Mouse (Mus musculus): ENCODE results near the gene Cpne8. TPM values are rescaled to one million over a fixed set of nuclear protein-coding genes. Genes with fewer than 3 reads are reported as not detected.

The Cpne8 gene
- polyA plus RNA-seq, 1 experiment from 2014 or later: 1.5 TPM

DNA sequence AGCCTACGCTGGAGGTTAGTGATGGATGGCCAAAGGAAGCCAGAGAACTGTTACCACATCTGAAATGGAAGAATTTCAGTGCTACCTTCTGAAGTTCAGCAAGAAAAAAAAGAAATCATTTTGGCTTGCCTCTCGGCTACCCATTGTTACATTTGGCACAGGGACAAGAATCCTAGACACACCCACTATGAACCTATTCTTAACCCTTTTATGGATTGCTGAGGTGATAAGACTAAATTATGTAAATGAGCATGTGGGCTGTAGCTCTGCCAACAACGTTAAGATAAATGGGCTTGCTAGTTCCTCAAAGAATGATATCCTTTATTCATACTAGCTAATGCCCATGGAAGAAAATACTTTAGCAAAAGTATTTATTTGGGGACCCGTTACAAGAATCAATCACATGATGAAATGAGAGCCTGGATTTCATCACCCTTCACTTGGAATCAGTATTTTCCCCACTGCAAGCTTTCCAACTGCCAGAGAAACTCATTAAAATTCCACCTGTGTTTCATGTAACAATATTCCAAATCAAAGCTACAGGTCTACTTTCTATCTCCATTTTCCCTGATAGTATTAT lies 69.3 kb downstream of the Cpne8 start:
- no peak overlapping the region for H3K9ac ChIP-seq
- no peak overlapping the region for H3K27ac ChIP-seq (replicated peaks)
- no peaks in the 10 kb centered on the region for H3K4me1 ChIP-seq (replicated peaks)
- H3K4me2 ChIP-seq: no peak overlapping the region
- ATAC-seq (ENCODE audit: insufficient read depth): no peak
- no peak overlapping the region for H3K4me3 ChIP-seq (replicated peaks)
- WGBS (ENCODE audit: insufficient replicate concordance): 41% methylated on average over 4 of the region's 4 CpGs
- no peaks in the 10 kb centered on the region for H3K9me3 ChIP-seq (replicated peaks)
- H3K27me3 ChIP-seq: no peaks in the 10 kb centered on the region
- H3K36me3 ChIP-seq (replicated peaks): no peaks in the 10 kb centered on the region

DNA sequence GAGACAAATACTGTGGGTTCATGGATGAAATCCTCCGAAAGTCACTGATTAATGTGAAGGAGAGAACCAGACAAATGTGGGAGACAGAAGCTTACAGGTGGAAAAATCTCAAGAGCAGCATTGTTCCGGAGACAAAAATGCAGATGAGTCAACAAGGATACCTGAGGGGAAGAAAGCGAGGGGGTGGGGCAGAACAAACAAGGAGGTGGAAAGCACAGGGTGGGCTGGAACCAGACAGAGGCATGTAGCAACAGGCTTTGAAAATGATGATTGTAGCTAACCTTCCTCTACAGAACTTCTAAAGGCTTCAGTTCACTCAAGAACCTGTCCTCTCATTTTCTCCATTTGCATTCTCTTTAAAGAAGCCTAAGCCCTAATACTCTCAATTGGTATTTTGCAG lies 70.9 kb downstream of the Cpne8 start:
- Histone ChIP-seq H3K4me2 (no peak overlapping the region), H3K36me3 (replicated peaks) (no peaks in the 10 kb centered on the region), H3K9ac (no peak overlapping the region), H3K27me3 (no peaks in the 10 kb centered on the region), H3K4me1 (replicated peaks) (no peaks in the 10 kb centered on the region), H3K27ac (replicated peaks) (no peak overlapping the region), H3K9me3 (replicated peaks) (no peaks in the 10 kb centered on the region), H3K4me3 (replicated peaks) (no peak overlapping the region)
- no peak for ATAC-seq (ENCODE audit: insufficient read depth)
- 46% methylated on average over 3 of the region's 3 CpGs for WGBS (ENCODE audit: insufficient replicate concordance)

DNA sequence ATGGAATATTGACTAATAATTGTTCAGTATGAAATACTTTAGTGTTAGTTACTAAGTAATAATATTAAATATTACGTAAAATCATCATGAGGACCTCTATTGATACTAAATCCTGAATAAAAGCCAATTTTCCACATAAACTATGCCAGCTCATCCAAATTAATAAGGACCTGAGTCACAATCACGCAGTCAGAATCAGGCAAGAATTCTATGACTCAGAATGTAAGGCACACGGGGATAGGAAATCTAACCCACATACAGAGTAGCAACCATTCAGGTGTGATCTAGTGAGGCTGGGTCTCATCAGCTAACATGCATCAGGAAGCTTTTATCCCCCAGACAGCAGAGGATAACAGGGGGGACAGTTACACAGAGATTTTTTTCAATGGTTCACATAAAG lies 72.1 kb downstream of the Cpne8 start:
- Histone ChIP-seq H3K4me3 (replicated peaks) (no peak overlapping the region), H3K4me2 (no peak overlapping the region), H3K36me3 (replicated peaks) (no peaks in the 10 kb centered on the region), H3K4me1 (replicated peaks) (no peaks in the 10 kb centered on the region), H3K9me3 (replicated peaks) (no peaks in the 10 kb centered on the region), H3K27me3 (no peaks in the 10 kb centered on the region), H3K27ac (replicated peaks) (no peak overlapping the region), H3K9ac (no peak overlapping the region)
- no peak for ATAC-seq (ENCODE audit: insufficient read depth)
- WGBS (ENCODE audit: insufficient replicate concordance): 63% methylated on average over 3 of the region's 3 CpGs

DNA sequence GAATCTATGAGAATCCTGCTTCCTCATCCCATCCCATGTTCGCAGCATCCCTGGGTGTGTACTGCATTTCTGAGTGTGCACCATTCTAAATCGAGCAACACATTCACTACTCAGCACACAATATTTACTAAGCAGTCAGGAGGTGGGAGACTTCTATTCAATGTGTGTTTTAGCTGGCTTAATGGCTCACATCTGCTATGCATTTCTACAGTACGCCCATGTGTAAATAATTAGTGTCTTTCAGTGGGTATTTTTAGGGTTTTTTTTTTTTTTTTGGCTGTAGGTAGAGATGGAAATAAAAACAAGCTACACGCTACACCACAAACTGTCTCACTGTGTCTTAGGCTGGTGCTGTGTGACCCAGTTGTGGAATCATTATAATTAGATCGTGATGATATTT lies 75.6 kb downstream of the Cpne8 start:
- no peaks in the 10 kb centered on the region for H3K4me1 ChIP-seq (replicated peaks)

DNA sequence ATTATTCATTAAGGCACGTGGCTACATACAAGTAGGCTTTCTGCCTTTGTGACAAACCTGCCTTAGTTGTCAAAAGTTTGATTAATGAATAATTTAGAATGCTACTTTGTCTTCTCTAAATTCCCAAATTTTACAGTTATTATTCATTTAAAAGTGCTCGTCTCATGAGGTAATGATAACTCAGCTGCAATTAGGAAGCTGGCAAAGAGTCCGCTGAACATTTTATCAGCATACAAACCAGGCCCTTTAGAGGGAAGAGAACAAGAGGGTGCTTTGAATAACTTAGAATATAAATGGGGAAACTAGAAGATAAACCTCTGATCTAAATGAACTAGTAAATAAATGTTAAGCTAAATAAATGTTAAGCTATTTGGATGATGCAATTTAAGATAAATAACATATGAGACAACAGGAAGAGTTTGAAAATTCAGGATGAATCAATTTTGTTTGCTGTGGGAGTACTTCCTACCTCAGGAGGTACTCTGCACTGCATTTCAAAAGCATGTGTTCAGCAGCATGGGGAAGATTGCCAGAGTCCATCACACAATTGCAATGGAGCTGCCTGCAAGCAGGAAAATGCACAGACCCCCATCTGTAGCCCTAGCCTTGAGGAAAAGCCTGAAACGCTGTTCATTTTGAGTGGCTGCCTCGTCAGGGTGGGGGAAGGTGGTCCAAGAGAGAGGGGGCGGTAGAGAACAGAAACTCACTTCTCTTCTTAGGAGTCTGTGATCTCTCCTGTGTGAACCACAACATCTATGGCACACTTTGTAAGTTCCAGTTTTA lies 81.3 kb downstream of the Cpne8 start:
- H3K27ac ChIP-seq (replicated peaks): no peak overlapping the region
- 47% methylated on average over 6 of the region's 6 CpGs for WGBS (ENCODE audit: insufficient replicate concordance)
- H3K4me3 ChIP-seq (replicated peaks): no peak overlapping the region
- no peak overlapping the region for H3K4me2 ChIP-seq
- no peaks in the 10 kb centered on the region for H3K27me3 ChIP-seq
- ATAC-seq (ENCODE audit: insufficient read depth): no peak
- no peaks in the 10 kb centered on the region for H3K36me3 ChIP-seq (replicated peaks)
- H3K9ac ChIP-seq: no peak overlapping the region
- H3K4me1 ChIP-seq (replicated peaks): no peaks in the 10 kb centered on the region
- no peaks in the 10 kb centered on the region for H3K9me3 ChIP-seq (replicated peaks)

More for the DNA sequence above, 75.6 kb downstream of the Cpne8 start:
- H3K4me3 ChIP-seq (replicated peaks): no peak overlapping the region
- 60% methylated on average over 5 of the region's 5 CpGs for WGBS (ENCODE audit: insufficient replicate concordance)
- no peaks in the 10 kb centered on the region for H3K36me3 ChIP-seq (replicated peaks)
- no peak for ATAC-seq (ENCODE audit: insufficient read depth)
- no peak overlapping the region for H3K27ac ChIP-seq (replicated peaks)
- H3K9ac ChIP-seq: no peak overlapping the region
- H3K27me3 ChIP-seq: no peaks in the 10 kb centered on the region
- H3K4me2 ChIP-seq: no peak overlapping the region
- H3K9me3 ChIP-seq (replicated peaks): no peaks in the 10 kb centered on the region

DNA sequence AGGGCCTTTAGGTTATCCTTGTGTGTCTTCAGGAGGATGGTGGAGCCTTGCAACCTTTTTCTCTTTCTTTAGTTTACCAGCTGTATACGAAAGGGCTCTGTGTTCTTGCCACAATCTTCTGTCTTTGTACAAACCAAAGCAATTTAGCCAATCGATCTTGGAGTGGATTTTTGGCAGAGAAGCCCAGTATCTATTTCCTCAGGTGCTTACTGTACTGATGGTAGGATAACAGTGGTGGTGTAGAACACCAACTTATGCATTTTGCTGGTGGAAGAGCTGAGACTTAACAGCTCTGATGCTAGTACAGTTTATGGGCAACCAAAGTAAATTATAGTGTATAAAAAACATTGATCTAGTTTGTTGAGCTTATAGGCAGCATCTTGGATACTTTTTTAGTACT lies 83.6 kb downstream of the Cpne8 start:
- WGBS (ENCODE audit: insufficient replicate concordance): 59% methylated on average over 2 of the region's 2 CpGs
- no peak for ATAC-seq (ENCODE audit: insufficient read depth)
- Histone ChIP-seq H3K9ac (no peak overlapping the region), H3K36me3 (replicated peaks) (no peaks in the 10 kb centered on the region), H3K9me3 (replicated peaks) (no peaks in the 10 kb centered on the region), H3K27me3 (no peaks in the 10 kb centered on the region), H3K27ac (replicated peaks) (no peak overlapping the region), H3K4me2 (no peak overlapping the region), H3K4me3 (replicated peaks) (no peak overlapping the region), H3K4me1 (replicated peaks) (no peaks in the 10 kb centered on the region)

DNA sequence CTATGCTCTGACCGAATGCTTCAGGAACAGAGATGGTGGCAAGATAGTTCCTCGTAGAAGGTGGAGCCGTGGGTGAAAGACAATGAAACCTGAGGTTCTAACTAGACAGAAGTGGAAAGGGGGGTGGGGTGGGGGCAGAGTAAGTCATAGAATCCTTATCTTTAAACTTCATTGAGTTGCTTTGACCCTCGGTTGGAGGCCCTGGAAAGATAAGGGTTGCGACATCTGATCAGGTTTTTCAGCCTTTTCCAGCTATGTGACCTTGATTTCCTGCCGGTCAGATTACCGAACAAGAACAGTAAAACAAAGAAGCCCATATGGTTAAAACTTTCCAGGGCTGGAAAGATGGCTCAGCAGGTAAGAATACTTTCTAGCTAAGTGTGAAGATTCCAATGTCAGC lies 89.6 kb downstream of the Cpne8 start:
- Histone ChIP-seq H3K4me1 (replicated peaks) (no peaks in the 10 kb centered on the region), H3K9me3 (replicated peaks) (no peaks in the 10 kb centered on the region), H3K27ac (replicated peaks) (no peak overlapping the region), H3K36me3 (replicated peaks) (no peaks in the 10 kb centered on the region), H3K4me3 (replicated peaks) (no peak overlapping the region), H3K4me2 (no peak overlapping the region), H3K27me3 (no peaks in the 10 kb centered on the region), H3K9ac (no peak overlapping the region)
- no peak for ATAC-seq (ENCODE audit: insufficient read depth)
- 29% methylated on average over 7 of the region's 7 CpGs for WGBS (ENCODE audit: insufficient replicate concordance)

DNA sequence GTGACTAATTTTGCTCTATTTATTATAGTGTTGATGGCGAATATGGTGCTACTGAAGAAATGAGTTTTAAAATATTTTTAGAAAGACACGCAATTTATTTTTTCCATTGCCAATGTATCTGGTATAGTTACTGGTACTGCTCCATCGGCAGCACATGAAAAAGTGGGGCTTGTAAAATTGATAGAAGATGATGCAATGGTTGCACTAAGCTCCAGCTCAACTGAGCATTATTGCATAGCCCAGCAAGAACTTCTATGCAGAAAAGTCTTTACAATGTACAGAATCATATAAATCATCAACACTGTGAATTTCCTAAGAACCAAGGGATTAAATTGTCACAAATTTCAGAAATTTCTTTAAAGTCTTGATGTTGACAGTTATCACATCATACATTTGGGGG lies 101.8 kb downstream of the Cpne8 start:
- H3K4me3 ChIP-seq (replicated peaks): no peak overlapping the region
- no peaks in the 10 kb centered on the region for H3K4me1 ChIP-seq (replicated peaks)
- H3K9ac ChIP-seq: no peak overlapping the region
- H3K27me3 ChIP-seq: no peaks in the 10 kb centered on the region
- H3K36me3 ChIP-seq (replicated peaks): no peaks in the 10 kb centered on the region
- no peaks in the 10 kb centered on the region for H3K9me3 ChIP-seq (replicated peaks)
- no peak for ATAC-seq (ENCODE audit: insufficient read depth)
- H3K4me2 ChIP-seq: no peak overlapping the region
- H3K27ac ChIP-seq (replicated peaks): no peak overlapping the region
- WGBS (ENCODE audit: insufficient replicate concordance): 72% methylated on average over 3 of the region's 3 CpGs

DNA sequence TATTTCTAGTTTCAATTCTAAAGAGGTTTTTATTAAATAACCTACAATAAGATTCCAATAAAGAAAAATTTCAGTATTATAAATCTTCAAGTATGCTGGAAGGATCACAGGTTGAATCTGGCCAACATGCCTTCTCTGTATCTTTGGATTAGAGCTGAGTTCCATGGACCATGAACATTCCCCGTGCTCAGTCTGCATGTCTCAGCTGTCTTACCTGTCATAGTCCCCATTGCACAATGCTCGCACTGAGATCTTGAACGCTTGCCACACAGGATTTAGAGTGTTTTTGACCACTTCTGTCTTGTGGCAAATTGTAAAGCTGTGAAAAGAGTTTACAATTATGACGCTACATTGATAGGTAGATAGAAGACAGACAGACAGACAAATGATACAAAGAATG lies 110.0 kb downstream of the Cpne8 start:
- WGBS (ENCODE audit: insufficient replicate concordance): 69% methylated on average over 4 of the region's 4 CpGs
- no peak overlapping the region for H3K9ac ChIP-seq
- no peak overlapping the region for H3K4me2 ChIP-seq
- H3K4me1 ChIP-seq (replicated peaks): no peaks in the 10 kb centered on the region
- H3K4me3 ChIP-seq (replicated peaks): no peak overlapping the region
- no peak for ATAC-seq (ENCODE audit: insufficient read depth)
- H3K27ac ChIP-seq (replicated peaks): no peak overlapping the region
- no peaks in the 10 kb centered on the region for H3K9me3 ChIP-seq (replicated peaks)
- no peaks in the 10 kb centered on the region for H3K36me3 ChIP-seq (replicated peaks)
- no peaks in the 10 kb centered on the region for H3K27me3 ChIP-seq

DNA sequence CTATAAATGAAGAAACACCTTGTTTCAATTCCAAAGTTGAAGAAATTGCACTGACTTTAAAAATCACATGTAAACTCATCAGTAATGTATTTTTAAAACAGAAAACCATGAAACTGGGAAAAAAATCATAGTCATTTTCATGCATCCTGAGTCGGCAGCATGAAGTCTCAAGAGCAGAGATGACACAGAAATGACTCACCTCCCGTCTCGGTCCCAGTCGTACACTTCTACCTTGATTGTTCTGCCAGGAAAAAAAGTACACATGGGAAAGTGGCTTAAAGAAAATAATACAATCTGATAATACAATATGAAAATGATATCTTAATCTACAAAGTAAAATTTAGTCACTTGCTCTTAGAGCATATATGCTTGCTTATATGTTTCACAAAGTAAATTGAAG lies 111.2 kb downstream of the Cpne8 start:
- H3K27me3 ChIP-seq: no peaks in the 10 kb centered on the region
- WGBS (ENCODE audit: insufficient replicate concordance): 74% methylated on average over 4 of the region's 4 CpGs
- H3K4me3 ChIP-seq (replicated peaks): no peak overlapping the region
- no peak overlapping the region for H3K4me2 ChIP-seq
- no peaks in the 10 kb centered on the region for H3K36me3 ChIP-seq (replicated peaks)
- H3K9me3 ChIP-seq (replicated peaks): no peaks in the 10 kb centered on the region
- no peaks in the 10 kb centered on the region for H3K4me1 ChIP-seq (replicated peaks)
- H3K9ac ChIP-seq: no peak overlapping the region
- H3K27ac ChIP-seq (replicated peaks): no peak overlapping the region
- no peak for ATAC-seq (ENCODE audit: insufficient read depth)

DNA sequence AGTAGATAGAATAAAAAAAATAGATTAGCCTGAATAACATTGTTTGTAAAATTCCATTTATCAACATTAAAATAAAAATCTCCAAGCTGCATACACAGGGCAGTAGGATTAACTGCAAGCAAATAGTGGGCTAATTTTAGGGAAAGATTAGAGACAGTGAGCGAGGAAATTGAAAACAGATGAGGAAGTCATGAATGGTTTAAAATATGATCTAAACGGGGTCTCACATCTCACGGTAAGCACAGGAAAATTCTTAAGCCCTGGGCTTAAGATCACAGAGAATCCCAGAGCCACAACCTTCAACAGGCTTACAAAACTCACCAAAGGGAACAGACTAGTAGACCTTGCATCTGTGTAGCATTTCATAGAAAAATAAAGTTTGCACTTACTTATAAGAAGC lies 115.2 kb downstream of the Cpne8 start:
- H3K27me3 ChIP-seq: no peaks in the 10 kb centered on the region
- 61% methylated on average over 3 of the region's 3 CpGs for WGBS (ENCODE audit: insufficient replicate concordance)
- no peaks in the 10 kb centered on the region for H3K4me1 ChIP-seq (replicated peaks)
- no peak overlapping the region for H3K4me3 ChIP-seq (replicated peaks)
- no peak for ATAC-seq (ENCODE audit: insufficient read depth)
- H3K9me3 ChIP-seq (replicated peaks): no peaks in the 10 kb centered on the region
- H3K27ac ChIP-seq (replicated peaks): no peak overlapping the region
- no peak overlapping the region for H3K4me2 ChIP-seq
- no peaks in the 10 kb centered on the region for H3K36me3 ChIP-seq (replicated peaks)
- H3K9ac ChIP-seq: no peak overlapping the region

DNA sequence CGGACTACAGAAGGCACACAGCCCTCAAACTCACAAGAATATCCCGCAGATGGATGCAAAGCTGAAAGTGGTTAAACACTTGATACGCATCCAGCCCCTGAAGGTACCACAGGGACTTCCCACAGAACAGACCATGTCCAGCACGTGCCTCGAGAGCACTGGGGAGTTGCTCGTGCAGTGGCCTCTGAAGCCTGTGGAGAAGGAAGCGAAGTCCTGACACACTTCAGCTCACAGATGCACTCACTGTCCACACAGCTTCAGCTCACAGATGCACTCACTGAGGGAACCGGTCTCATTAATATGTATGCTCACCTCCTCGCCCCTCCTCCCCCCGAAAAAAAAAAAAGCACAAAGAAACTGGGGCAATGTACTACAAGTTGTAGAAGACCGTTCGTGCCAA lies 117.6 kb downstream of the Cpne8 start:
- no peak for ATAC-seq (ENCODE audit: insufficient read depth)

More for the DNA sequence above, 117.6 kb downstream of the Cpne8 start:
- Histone ChIP-seq H3K27me3 (no peaks in the 10 kb centered on the region), H3K4me1 (replicated peaks) (no peaks in the 10 kb centered on the region), H3K27ac (replicated peaks) (no peak overlapping the region), H3K4me2 (no peak overlapping the region), H3K9ac (no peak overlapping the region), H3K4me3 (replicated peaks) (no peak overlapping the region), H3K9me3 (replicated peaks) (no peaks in the 10 kb centered on the region), H3K36me3 (replicated peaks) (no peaks in the 10 kb centered on the region)
- WGBS (ENCODE audit: insufficient replicate concordance): 61% methylated on average over 12 of the region's 12 CpGs
